Mouse (Mus musculus) retina, postnatal 7 days (tissue): ENCODE data around the gene Spsb4.

ENCODE experiments used
- DNase-seq: peaks from one replicate; pipeline ENCODE4 v3.0.0-alpha.2; 2012; ENCODE audit warnings: low read depth, low spot score

Spsb4 gene

GRCm38 (mm10) chr9:97018677-97019147 is at the start of gene Spsb4:
Gene Spsb4 (minus strand): TSS chr9:97018843.
- peak; percentile 87 for DNase-seq

GRCm38 (mm10) chr9:97067761-97068160 is 49.1 kb upstream of the Spsb4 start:
- no peak for DNase-seq

- no peak for DNase-seq
These were observed 47.2 kb upstream of the Spsb4 start for GRCm38 (mm10) chr9:97065885-97066284.

- DNase-seq, result no peak
These were observed 46.6 kb upstream of the Spsb4 start for GRCm38 (mm10) chr9:97065216-97065615.

- DNase-seq, result no peak
These were observed 45.5 kb upstream of the Spsb4 start for GRCm38 (mm10) chr9:97064161-97064560.

GRCm38 (mm10) chr9:97061696-97062095 is 43.1 kb upstream of the Spsb4 start:
- DNase-seq, result no peak

GRCm38 (mm10) chr9:97056541-97057338 is 38.1 kb upstream of the Spsb4 start:
- peak; percentile 23 for DNase-seq

- no peak for DNase-seq
These were observed 37.3 kb upstream of the Spsb4 start for GRCm38 (mm10) chr9:97055906-97056305.

GRCm38 (mm10) chr9:97051176-97051575 is 32.5 kb upstream of the Spsb4 start:
- DNase-seq, result no peak

- no peak for DNase-seq
These were observed 27.6 kb upstream of the Spsb4 start for GRCm38 (mm10) chr9:97046240-97046639.

- no peak for DNase-seq
These were observed 23.0 kb upstream of the Spsb4 start for GRCm38 (mm10) chr9:97041633-97042032.

GRCm38 (mm10) chr9:97038010-97038409 is 19.4 kb upstream of the Spsb4 start:
- no peak for DNase-seq

- no peak for DNase-seq
These were observed 18.0 kb upstream of the Spsb4 start for GRCm38 (mm10) chr9:97036656-97037055.

GRCm38 (mm10) chr9:97027361-97027760 is 8.7 kb upstream of the Spsb4 start:
- no peak for DNase-seq

GRCm38 (mm10) chr9:97026006-97026405 is 7.4 kb upstream of the Spsb4 start:
- no peak for DNase-seq

- DNase-seq, result no peak
These were observed 5.8 kb upstream of the Spsb4 start for GRCm38 (mm10) chr9:97024451-97024850.

- DNase-seq, result no peak
These were observed 4.3 kb upstream of the Spsb4 start for GRCm38 (mm10) chr9:97022948-97023347.

- DNase-seq, result no peak
These were observed 3.7 kb upstream of the Spsb4 start for GRCm38 (mm10) chr9:97022371-97022770.

GRCm38 (mm10) chr9:97020152-97020551 is 1.5 kb upstream of the Spsb4 start:
- no peak for DNase-seq

- DNase-seq, result no peak
These were observed 1.0 kb upstream of the Spsb4 start for GRCm38 (mm10) chr9:97019686-97020085.

- no peak for DNase-seq
These were observed 588 bp upstream of the Spsb4 start for GRCm38 (mm10) chr9:97019231-97019630.

- DNase-seq, result peak; percentile 60
These were observed 617 bp downstream of the Spsb4 start for GRCm38 (mm10) chr9:97017811-97018641.
